Mouse (Mus musculus) olfactory bulb, adult 2 months (tissue): ENCODE data around the gene Paxbp1. TPM values are rescaled to one million over a fixed set of nuclear protein-coding genes. Genes with fewer than 3 reads are reported as not detected.
A peak's percentile ranks its signal among the peaks of the same experiment; 100 is the strongest.

Source experiments
- H3K27ac ChIP-seq: fragments of 200-500 bp; 2 replicates; pipeline ENCODE4 v1.5.1; 2012; ENCODE audit warnings: low read depth, low read length; ENCODE audit not compliant: insufficient read depth
- H3K4me1 ChIP-seq: fragments of 200-500 bp; 2 replicates; pipeline ENCODE4 v1.6.1; 2012; ENCODE audit warnings: low read length; ENCODE audit not compliant: control insufficient read depth, insufficient read depth
- H3K4me3 ChIP-seq: fragments of 200-500 bp; 2 replicates; pipeline ENCODE4 v1.5.1; 2012; ENCODE audit warnings: mild to moderate bottlenecking, low read depth, low read length, moderate library complexity; ENCODE audit not compliant: insufficient read depth
- CTCF ChIP-seq: fragments of 200-500 bp; IDR thresholded peaks from 2 replicates; pipeline ENCODE4 v1.5.1; 2012; ENCODE audit warnings: low read depth, mild to moderate bottlenecking, low read length, moderate library complexity; ENCODE audit not compliant: insufficient read depth
- POLR2A ChIP-seq: fragments of 200-500 bp; IDR thresholded peaks from 2 replicates; pipeline ENCODE4 v1.6.1; 2012; ENCODE audit warnings: mild to moderate bottlenecking, low read depth, low read length, moderate library complexity; ENCODE audit not compliant: insufficient read depth
- WGBS: fragments of 180-500 bp; shearing (Covaris S2); methylation state at CpG from one replicate; pipeline ENCODE4 v1.1.7; 2018; 5-methylcytosine and 5-hydroxymethylcytosine counted together
- polyA plus RNA-seq: library from polyadenylated mRNA; stranded (reverse); fragments of >200 nt; gene quantifications from 2 replicates; pipeline ENCODE4 v1.2.4, GENCODE M21; 2012; ENCODE audit warnings: low replicate concordance; ENCODE audit not compliant: missing spikeins, insufficient read depth, insufficient read length

Paxbp1 gene
- polyA plus RNA-seq, 1 experiment = 732 TPM

DNA sequence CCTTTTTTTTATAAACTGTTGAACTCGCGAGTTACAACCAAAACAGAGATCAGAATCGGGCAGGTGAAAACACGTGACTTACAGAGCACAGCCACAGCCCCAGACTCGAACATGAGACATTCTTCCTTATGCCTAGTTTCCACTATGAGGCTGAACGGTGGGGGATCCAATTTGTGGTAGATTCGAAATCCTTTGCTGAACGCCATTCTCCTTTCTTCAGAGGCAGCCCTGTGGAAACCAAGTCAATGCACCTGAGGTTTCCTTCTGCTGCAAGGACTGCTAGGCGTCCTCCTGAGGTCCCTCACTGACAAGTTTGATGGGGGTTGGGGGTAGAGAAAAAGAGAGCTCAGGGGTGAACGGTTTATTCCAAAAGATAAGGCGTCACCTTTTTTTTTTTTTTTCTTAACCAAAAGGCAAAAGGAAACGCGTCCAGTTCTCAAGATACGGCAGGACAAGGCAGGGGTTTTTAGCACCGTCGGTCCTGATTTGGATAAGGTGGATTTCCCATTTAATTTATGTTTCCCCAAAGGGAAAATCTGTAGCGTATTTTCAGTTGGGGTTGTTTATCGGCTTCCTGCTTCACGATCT lies 34.3 kb downstream of the Paxbp1 start:
- TF ChIP-seq POLR2A = no peak
- no peak for TF ChIP-seq CTCF
- peak overlapping the region; percentile 69 for H3K4me3 ChIP-seq
- H3K27ac ChIP-seq = peak overlapping the region; percentile 59
- under 1% methylated on average over 19 of the region's 19 CpGs for WGBS
- H3K4me1 ChIP-seq = peaks cover 3% of the 10 kb centered on the region

DNA sequence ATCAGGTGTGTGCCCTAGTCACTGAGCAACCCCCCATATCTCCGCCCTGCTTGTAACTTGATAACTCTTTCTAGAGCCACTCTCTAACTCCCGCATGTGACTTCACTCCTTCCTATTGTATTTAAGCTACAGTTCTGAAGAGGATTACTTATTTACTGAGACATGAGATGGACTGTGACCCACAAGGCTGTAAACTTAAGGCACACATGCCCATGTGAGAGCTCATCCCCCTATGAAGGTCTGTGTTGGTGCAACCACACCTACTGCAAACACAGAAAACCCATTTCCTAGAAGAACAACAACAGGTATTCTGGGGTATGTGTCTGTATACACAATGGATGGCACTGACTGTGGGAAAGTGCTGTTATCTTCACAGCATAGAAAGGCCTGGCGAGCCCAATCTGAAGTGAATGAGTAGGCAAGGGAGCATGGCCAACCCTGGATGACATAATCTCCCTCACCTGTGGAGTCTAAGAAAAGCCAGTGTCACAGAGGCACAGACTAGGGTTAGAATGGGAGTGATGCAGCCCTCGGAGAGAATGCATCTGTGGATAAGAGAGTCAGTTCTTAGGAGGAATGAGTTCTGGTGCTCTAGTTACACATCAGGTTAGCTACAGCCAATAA lies 39.3 kb downstream of the Paxbp1 start:
- WGBS = 92% methylated on average over 4 of the region's 4 CpGs
- no peak overlapping the region for H3K4me3 ChIP-seq

GRCm38 (mm10) chr16:91001098-91001497 lies 43.2 kb downstream of the Paxbp1 start:
- Histone ChIP-seq H3K27ac (no peak overlapping the region), H3K4me1 (peaks cover 4% of the 10 kb centered on the region), H3K4me3 (no peak overlapping the region)
- TF ChIP-seq POLR2A = no peak
- TF ChIP-seq CTCF = no peak
- 83% methylated on average over 2 of the region's 2 CpGs for WGBS

More for the DNA sequence above, 39.3 kb downstream of the Paxbp1 start:
- H3K4me1 ChIP-seq = peaks cover 3% of the 10 kb centered on the region
- TF ChIP-seq CTCF = no peak
- no peak for TF ChIP-seq POLR2A
- no peak overlapping the region for H3K27ac ChIP-seq

DNA sequence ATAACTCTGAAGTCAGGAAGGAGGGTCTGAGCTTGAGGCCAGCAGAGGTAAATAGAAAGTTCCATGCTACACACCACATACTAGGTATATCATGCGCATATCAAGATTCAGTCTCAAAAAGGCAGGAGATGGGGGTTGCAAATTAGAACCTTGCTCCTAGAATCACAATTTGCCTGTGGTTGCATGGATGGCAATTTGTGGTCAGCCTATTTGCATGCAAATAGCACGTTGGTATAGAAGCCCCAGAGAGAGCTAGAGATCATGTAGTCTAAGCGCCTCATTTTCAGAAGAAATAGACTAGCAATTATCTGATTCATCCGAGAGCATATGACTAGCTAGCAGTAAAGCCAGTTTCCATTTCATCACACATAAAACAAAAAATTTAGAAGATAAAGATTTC lies 44.5 kb downstream of the Paxbp1 start:
- Histone ChIP-seq H3K4me1 (peaks cover 6% of the 10 kb centered on the region), H3K4me3 (no peak overlapping the region), H3K27ac (peak overlapping the region; percentile 27; the same call in 1 of the 2 replicates)
- WGBS = 34% methylated on average over 4 of the region's 4 CpGs
- TF ChIP-seq POLR2A (no peak), CTCF (no peak)

DNA sequence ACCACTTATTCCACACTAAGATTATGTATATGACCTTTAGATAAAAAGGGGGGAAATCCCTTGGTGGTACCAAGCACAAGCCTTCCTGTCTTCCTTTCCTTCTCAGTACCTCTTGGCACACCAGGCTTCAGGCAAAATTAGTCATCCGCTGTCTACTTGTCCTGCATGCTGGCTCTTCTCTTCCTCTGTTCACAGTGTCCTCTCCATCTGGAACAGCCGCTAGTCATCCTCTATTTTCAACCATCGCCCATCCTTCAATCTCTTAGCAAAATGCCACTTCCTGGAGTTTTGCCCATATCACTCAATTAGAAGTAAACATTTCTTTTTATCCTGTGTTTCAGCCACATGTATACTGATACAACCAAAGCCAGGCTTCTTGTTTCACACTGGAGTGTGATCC lies 46.5 kb downstream of the Paxbp1 start:
- TF ChIP-seq POLR2A (no peak), CTCF (no peak)
- WGBS = 77% methylated on average over 3 of the region's 3 CpGs

GRCm38 (mm10) chr16:90996327-90997243 lies 47.8 kb downstream of the Paxbp1 start:
- TF ChIP-seq CTCF (no peak), POLR2A (no peak)
- Histone ChIP-seq H3K27ac (0 out of 2 replicates have a peak overlapping the region, but pooled peaks have one; percentile 21), H3K4me1 (peaks cover 7% of the 10 kb centered on the region), H3K4me3 (no peak overlapping the region)
- 92% methylated on average over 7 of the region's 7 CpGs for WGBS

More for the DNA sequence above, 46.5 kb downstream of the Paxbp1 start:
- Histone ChIP-seq H3K27ac (no peak overlapping the region), H3K4me3 (no peak overlapping the region), H3K4me1 (peaks cover 7% of the 10 kb centered on the region)

GRCm38 (mm10) chr16:90995498-90995897 lies 48.8 kb downstream of the Paxbp1 start:
- no peak for TF ChIP-seq POLR2A
- TF ChIP-seq CTCF = no peak
- Histone ChIP-seq H3K4me3 (no peak overlapping the region), H3K4me1 (peaks cover 7% of the 10 kb centered on the region), H3K27ac (no peak overlapping the region)
- WGBS = 80% methylated on average over 5 of the region's 5 CpGs

- Histone ChIP-seq H3K4me3 (no peak overlapping the region), H3K4me1 (peaks cover 7% of the 10 kb centered on the region), H3K27ac (no peak overlapping the region)
- no peak for TF ChIP-seq CTCF
- no peak for TF ChIP-seq POLR2A
- 70% methylated on average over 4 of the region's 4 CpGs for WGBS
Observed at GRCm38 (mm10) chr16:90995023-90995422, 49.3 kb downstream of the Paxbp1 start.
